Mouse (Mus musculus): Measurements from ENCODE around the gene Pkdcc. TPM values are rescaled to one million over a fixed set of nuclear protein-coding genes. Genes with fewer than 3 reads are reported as not detected.

Pkdcc gene
- polyA plus RNA-seq, 1 experiment from 2014 or later = 16.4 TPM

- 83% methylated on average over 10 of the region's 10 CpGs for WGBS
- Histone ChIP-seq H3K27ac (ENCODE audit: low read length) (no peak overlapping the region), H3K4me2 (ENCODE audit: low read depth, low read length) (no peak overlapping the region), H3K9ac (ENCODE audit: low read length) (no peak overlapping the region), H3K4me3 (replicated peaks; ENCODE audit: low read length) (no peak overlapping the region), H3K27me3 (ENCODE audit: control insufficient read depth, insufficient read depth, low read length) (no peaks in the 10 kb centered on the region), H3K36me3 (ENCODE audit: control insufficient read depth, insufficient read depth, low read length) (no peaks in the 10 kb centered on the region), H3K9me3 (replicated peaks; ENCODE audit: control insufficient read depth, low read length) (no peaks in the 10 kb centered on the region), H3K4me1 (ENCODE audit: control insufficient read depth, insufficient read depth, low read length) (peaks cover 13% of the 10 kb centered on the region; the same call in 1 of the 2 replicates)
- no peak for ATAC-seq (ENCODE audit: insufficient read depth, low FRiP score)
Measured at GRCm38 (mm10) chr17:83235227-83235626, 20.1 kb downstream of the Pkdcc start.

- ATAC-seq (ENCODE audit: insufficient read depth, low FRiP score) = no peak
Measured at GRCm38 (mm10) chr17:83236202-83236601, 21.1 kb downstream of the Pkdcc start.

GRCm38 (mm10) chr17:83238123-83239058 is 23.3 kb downstream of the Pkdcc start:
- H3K4me3 ChIP-seq (replicated peaks; ENCODE audit: low read length) = no peak overlapping the region

More at GRCm38 (mm10) chr17:83236202-83236601, 21.1 kb downstream of the Pkdcc start:
- no peak overlapping the region for H3K9ac ChIP-seq (ENCODE audit: low read length)
- no peaks in the 10 kb centered on the region for H3K36me3 ChIP-seq (ENCODE audit: control insufficient read depth, insufficient read depth, low read length)
- peaks cover 13% of the 10 kb centered on the region; the same call in 1 of the 2 replicates for H3K4me1 ChIP-seq (ENCODE audit: control insufficient read depth, insufficient read depth, low read length)
- H3K9me3 ChIP-seq (replicated peaks; ENCODE audit: control insufficient read depth, low read length) = no peaks in the 10 kb centered on the region
- H3K4me2 ChIP-seq (ENCODE audit: low read depth, low read length) = no peak overlapping the region
- no peak overlapping the region for H3K4me3 ChIP-seq (replicated peaks; ENCODE audit: low read length)
- H3K27ac ChIP-seq (ENCODE audit: low read length) = no peak overlapping the region
- H3K27me3 ChIP-seq (ENCODE audit: control insufficient read depth, insufficient read depth, low read length) = no peaks in the 10 kb centered on the region
- WGBS = 65% methylated on average over 8 of the region's 8 CpGs

GRCm38 (mm10) chr17:83244502-83244901 is 29.4 kb downstream of the Pkdcc start:
- no peaks in the 10 kb centered on the region for H3K9me3 ChIP-seq (replicated peaks; ENCODE audit: control insufficient read depth, low read length)
- no peaks in the 10 kb centered on the region; the same call in 1 of the 2 replicates for H3K4me1 ChIP-seq (ENCODE audit: control insufficient read depth, insufficient read depth, low read length)
- no peaks in the 10 kb centered on the region for H3K27me3 ChIP-seq (ENCODE audit: control insufficient read depth, insufficient read depth, low read length)
- no peaks in the 10 kb centered on the region for H3K36me3 ChIP-seq (ENCODE audit: control insufficient read depth, insufficient read depth, low read length)
- H3K9ac ChIP-seq (ENCODE audit: low read length) = no peak overlapping the region
- no peak overlapping the region for H3K4me2 ChIP-seq (ENCODE audit: low read depth, low read length)
- 8% methylated on average over 1 of the region's 1 CpGs for WGBS
- no peak overlapping the region for H3K27ac ChIP-seq (ENCODE audit: low read length)
- ATAC-seq (ENCODE audit: insufficient read depth, low FRiP score) = peak; percentile 51; the same call in 1 of the 2 replicates
- no peak overlapping the region for H3K4me3 ChIP-seq (replicated peaks; ENCODE audit: low read length)

More at GRCm38 (mm10) chr17:83238123-83239058, 23.3 kb downstream of the Pkdcc start:
- 43% methylated on average over 16 of the region's 16 CpGs for WGBS
- Histone ChIP-seq H3K9me3 (replicated peaks; ENCODE audit: control insufficient read depth, low read length) (no peaks in the 10 kb centered on the region), H3K36me3 (ENCODE audit: control insufficient read depth, insufficient read depth, low read length) (no peaks in the 10 kb centered on the region), H3K27me3 (ENCODE audit: control insufficient read depth, insufficient read depth, low read length) (no peaks in the 10 kb centered on the region), H3K27ac (ENCODE audit: low read length) (no peak overlapping the region), H3K4me2 (ENCODE audit: low read depth, low read length) (no peak overlapping the region), H3K9ac (ENCODE audit: low read length) (no peak overlapping the region), H3K4me1 (ENCODE audit: control insufficient read depth, insufficient read depth, low read length) (peaks cover 13% of the 10 kb centered on the region; the same call in 1 of the 2 replicates)
- peak; percentile 68; the same call in 1 of the 2 replicates for ATAC-seq (ENCODE audit: insufficient read depth, low FRiP score)

- no peak for ATAC-seq (ENCODE audit: insufficient read depth, low FRiP score)
- Histone ChIP-seq H3K36me3 (ENCODE audit: control insufficient read depth, insufficient read depth, low read length) (no peaks in the 10 kb centered on the region), H3K9me3 (replicated peaks; ENCODE audit: control insufficient read depth, low read length) (no peaks in the 10 kb centered on the region), H3K27me3 (ENCODE audit: control insufficient read depth, insufficient read depth, low read length) (no peaks in the 10 kb centered on the region), H3K9ac (ENCODE audit: low read length) (no peak overlapping the region), H3K4me2 (ENCODE audit: low read depth, low read length) (no peak overlapping the region), H3K4me3 (replicated peaks; ENCODE audit: low read length) (no peak overlapping the region), H3K27ac (ENCODE audit: low read length) (no peak overlapping the region), H3K4me1 (ENCODE audit: control insufficient read depth, insufficient read depth, low read length) (no peaks in the 10 kb centered on the region; the same call in 1 of the 2 replicates)
- WGBS = 75% methylated on average over 3 of the region's 3 CpGs
Measured at GRCm38 (mm10) chr17:83245460-83245859, 30.4 kb downstream of the Pkdcc start.

- WGBS = 49% methylated on average over 7 of the region's 7 CpGs
- Histone ChIP-seq H3K4me2 (ENCODE audit: low read depth, low read length) (no peak overlapping the region), H3K27me3 (ENCODE audit: control insufficient read depth, insufficient read depth, low read length) (no peaks in the 10 kb centered on the region), H3K27ac (ENCODE audit: low read length) (no peak overlapping the region), H3K9me3 (replicated peaks; ENCODE audit: control insufficient read depth, low read length) (no peaks in the 10 kb centered on the region), H3K36me3 (ENCODE audit: control insufficient read depth, insufficient read depth, low read length) (no peaks in the 10 kb centered on the region), H3K4me1 (ENCODE audit: control insufficient read depth, insufficient read depth, low read length) (peaks cover 2% of the 10 kb centered on the region), H3K4me3 (replicated peaks; ENCODE audit: low read length) (no peak overlapping the region), H3K9ac (ENCODE audit: low read length) (no peak overlapping the region)
- ATAC-seq (ENCODE audit: insufficient read depth, low FRiP score) = no peak
Measured at GRCm38 (mm10) chr17:83246090-83246489, 31.0 kb downstream of the Pkdcc start.

- ATAC-seq (ENCODE audit: insufficient read depth, low FRiP score) = no peak
- 57% methylated on average over 4 of the region's 4 CpGs for WGBS
- Histone ChIP-seq H3K4me3 (replicated peaks; ENCODE audit: low read length) (no peak overlapping the region), H3K9me3 (replicated peaks; ENCODE audit: control insufficient read depth, low read length) (no peaks in the 10 kb centered on the region), H3K4me2 (ENCODE audit: low read depth, low read length) (no peak overlapping the region), H3K9ac (ENCODE audit: low read length) (no peak overlapping the region), H3K27ac (ENCODE audit: low read length) (no peak overlapping the region), H3K36me3 (ENCODE audit: control insufficient read depth, insufficient read depth, low read length) (no peaks in the 10 kb centered on the region), H3K4me1 (ENCODE audit: control insufficient read depth, insufficient read depth, low read length) (peaks cover 9% of the 10 kb centered on the region), H3K27me3 (ENCODE audit: control insufficient read depth, insufficient read depth, low read length) (no peaks in the 10 kb centered on the region)
Measured at GRCm38 (mm10) chr17:83247176-83247575, 32.1 kb downstream of the Pkdcc start.

- Histone ChIP-seq H3K4me3 (replicated peaks; ENCODE audit: low read length) (no peak overlapping the region), H3K36me3 (ENCODE audit: control insufficient read depth, insufficient read depth, low read length) (no peaks in the 10 kb centered on the region), H3K4me1 (ENCODE audit: control insufficient read depth, insufficient read depth, low read length) (peaks cover 9% of the 10 kb centered on the region), H3K9ac (ENCODE audit: low read length) (no peak overlapping the region), H3K9me3 (replicated peaks; ENCODE audit: control insufficient read depth, low read length) (no peaks in the 10 kb centered on the region), H3K4me2 (ENCODE audit: low read depth, low read length) (no peak overlapping the region), H3K27me3 (ENCODE audit: control insufficient read depth, insufficient read depth, low read length) (no peaks in the 10 kb centered on the region), H3K27ac (ENCODE audit: low read length) (no peak overlapping the region)
- 58% methylated on average over 2 of the region's 2 CpGs for WGBS
- ATAC-seq (ENCODE audit: insufficient read depth, low FRiP score) = no peak
Measured at GRCm38 (mm10) chr17:83248467-83248866, 33.4 kb downstream of the Pkdcc start.

- no peaks in the 10 kb centered on the region for H3K9me3 ChIP-seq (replicated peaks; ENCODE audit: control insufficient read depth, low read length)
- H3K4me1 ChIP-seq (ENCODE audit: control insufficient read depth, insufficient read depth, low read length) = peaks cover 9% of the 10 kb centered on the region
- no peak overlapping the region for H3K4me2 ChIP-seq (ENCODE audit: low read depth, low read length)
- peak overlapping the region; percentile 36; the same call in 1 of the 2 replicates for H3K27ac ChIP-seq (ENCODE audit: low read length)
- H3K36me3 ChIP-seq (ENCODE audit: control insufficient read depth, insufficient read depth, low read length) = no peaks in the 10 kb centered on the region
- ATAC-seq (ENCODE audit: insufficient read depth, low FRiP score) = peak; percentile 44; the same call in 1 of the 2 replicates
- WGBS = 48% methylated on average over 18 of the region's 18 CpGs
- 0 out of 2 replicates have a peak overlapping the region, but pooled peaks have one; percentile 17 for H3K9ac ChIP-seq (ENCODE audit: low read length)
- no peak overlapping the region for H3K4me3 ChIP-seq (replicated peaks; ENCODE audit: low read length)
- H3K27me3 ChIP-seq (ENCODE audit: control insufficient read depth, insufficient read depth, low read length) = no peaks in the 10 kb centered on the region
Measured at GRCm38 (mm10) chr17:83250903-83251526, 35.9 kb downstream of the Pkdcc start.

Measured in stomach, embryonic 16.5 days (tissue).